Mouse (Mus musculus) spleen, adult 2 months (tissue): Measurements from ENCODE around the gene Zfp148. TPM values are rescaled to one million over a fixed set of nuclear protein-coding genes. Genes with fewer than 3 reads are reported as not detected.

Experiments
- DNase-seq, 2 experiments: peaks; one replicate each; pipeline versions ENCODE4 v3.0.0 to v3.0.0-alpha.2; 2012 to 2021; ENCODE audit warnings: low spot score in 2 of 2, low read depth in 1 of 2
- H3K27ac ChIP-seq: fragments of 200-500 bp; 2 replicates; pipeline ENCODE4 v1.5.1; 2012; ENCODE audit warnings: low read length, inconsistent platforms; ENCODE audit not compliant: insufficient read depth
- H3K27me3 ChIP-seq: fragments of 200-500 bp; 2 replicates; pipeline ENCODE4 v1.6.1; 2012; ENCODE audit warnings: mild to moderate bottlenecking, moderate library complexity, low read length, inconsistent platforms; ENCODE audit not compliant: control insufficient read depth, insufficient read depth
- H3K36me3 ChIP-seq: fragments of 200-500 bp; 2 replicates; pipeline ENCODE4 v1.6.1; 2012; ENCODE audit warnings: mild to moderate bottlenecking, low read length, inconsistent platforms; ENCODE audit not compliant: control insufficient read depth, insufficient read depth
- H3K4me1 ChIP-seq: fragments of 200-500 bp; 2 replicates; pipeline ENCODE4 v1.6.1; 2011; ENCODE audit warnings: inconsistent platforms; ENCODE audit not compliant: control insufficient read depth, insufficient read depth, insufficient read length
- H3K4me3 ChIP-seq: fragments of 200-500 bp; 2 replicates; pipeline ENCODE4 v1.5.1; 2011; ENCODE audit warnings: mild to moderate bottlenecking, inconsistent platforms; ENCODE audit not compliant: insufficient read depth, insufficient read length; ENCODE audit errors: extremely low read depth
- CTCF ChIP-seq: fragments of 200-500 bp; IDR thresholded peaks from 2 replicates; pipeline ENCODE4 v1.5.1; 2011; ENCODE audit warnings: mild to moderate bottlenecking, inconsistent platforms; ENCODE audit not compliant: insufficient read depth, insufficient read length, insufficient replicate concordance; ENCODE audit errors: extremely low read depth
- POLR2A ChIP-seq: fragments of 200-500 bp; IDR thresholded peaks from 2 replicates; pipeline ENCODE4 v1.6.1; 2011; ENCODE audit warnings: low read depth, low read length, inconsistent platforms
- WGBS: fragments of 180-500 bp; shearing (Covaris S2); methylation state at CpG from one replicate; pipeline ENCODE4 v1.1.7; 2018; 5-methylcytosine and 5-hydroxymethylcytosine counted together
- polyA plus RNA-seq: library from polyadenylated mRNA; depleted of rRNA; stranded (reverse); fragments of >200 nt; gene quantifications from 2 replicates; pipeline ENCODE4 v1.2.3, GENCODE M21; 2012

The Zfp148 gene
- polyA plus RNA-seq, 1 experiment: 5.0 TPM

DNA sequence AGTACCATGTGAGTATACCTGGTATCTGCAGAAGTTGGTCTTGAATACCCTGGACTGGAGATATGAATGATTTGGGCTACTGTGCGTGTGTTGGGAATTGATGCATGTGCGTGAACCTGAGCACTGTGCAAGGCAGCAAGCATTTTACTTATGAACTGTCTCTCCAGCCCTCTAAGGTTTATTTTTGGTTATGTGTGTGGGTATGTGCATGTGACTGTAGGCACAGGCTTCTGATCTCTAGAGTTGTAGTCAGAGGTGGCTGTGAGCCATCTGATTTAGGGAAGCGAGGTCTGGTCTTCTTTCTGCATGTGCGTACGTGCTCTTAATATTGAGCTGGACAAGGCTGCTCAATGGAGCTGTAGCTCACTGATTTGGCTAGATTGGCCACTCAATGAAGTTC, 33.6 kb downstream of the Zfp148 start:
- TF ChIP-seq CTCF (no peak), POLR2A (no peak)
- no peaks in the 10 kb centered on the region for H3K36me3 ChIP-seq
- H3K27me3 ChIP-seq: no peaks in the 10 kb centered on the region
- H3K4me1 ChIP-seq: peaks cover 2% of the 10 kb centered on the region; the same call in 1 of the 2 replicates
- H3K4me3 ChIP-seq: no peak overlapping the region
- DNase-seq: no peak
- no peak overlapping the region for H3K27ac ChIP-seq
- WGBS: 67% methylated on average over 5 of the region's 5 CpGs

DNA sequence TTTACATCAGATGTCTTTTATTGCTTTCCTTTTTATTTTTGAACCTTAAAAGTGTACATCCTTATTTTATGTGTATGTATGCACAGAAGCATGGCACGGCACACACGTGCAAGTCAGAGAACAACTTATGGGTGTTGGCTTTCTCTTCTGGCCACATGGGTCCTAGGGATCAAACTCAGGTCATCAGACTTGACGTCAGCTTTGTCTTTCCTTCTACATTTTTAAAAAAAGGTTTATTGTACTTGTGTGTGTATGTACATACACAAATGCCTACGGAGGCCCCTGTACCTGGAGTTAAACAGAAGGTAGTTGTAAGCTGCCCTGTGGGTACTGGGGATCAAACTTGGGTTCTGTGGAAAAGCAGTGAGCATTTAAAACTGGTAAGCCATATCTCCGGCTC, 35.0 kb downstream of the Zfp148 start:
- no peak overlapping the region for H3K4me3 ChIP-seq
- no peaks in the 10 kb centered on the region; the same call in 1 of the 2 replicates for H3K4me1 ChIP-seq
- TF ChIP-seq POLR2A (no peak), CTCF (no peak)
- WGBS: 89% methylated on average over 5 of the region's 5 CpGs
- no peak overlapping the region for H3K27ac ChIP-seq
- H3K27me3 ChIP-seq: no peaks in the 10 kb centered on the region
- no peaks in the 10 kb centered on the region for H3K36me3 ChIP-seq
- DNase-seq: no peak

DNA sequence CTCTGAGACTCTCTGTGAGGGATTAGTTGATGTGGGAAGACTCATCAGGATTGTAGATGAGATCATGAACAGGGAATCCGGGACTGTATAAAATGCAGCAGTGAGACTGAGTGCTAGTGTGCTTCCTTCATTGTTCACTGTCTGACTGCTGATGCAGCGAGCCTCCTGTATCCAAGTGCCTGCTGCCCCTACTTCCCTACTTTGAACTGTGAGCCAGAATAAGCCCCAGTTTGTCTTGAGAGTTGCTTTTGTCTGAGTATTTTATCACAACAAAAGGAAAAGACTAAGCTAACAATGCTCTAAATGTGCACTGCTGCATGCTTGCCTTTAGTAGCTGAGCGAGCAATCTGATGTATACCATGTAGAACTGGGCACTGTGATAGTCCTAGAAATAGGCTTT, 47.7 kb downstream of the Zfp148 start:
- no peaks in the 10 kb centered on the region for H3K4me1 ChIP-seq
- no peaks in the 10 kb centered on the region for H3K27me3 ChIP-seq
- no peak overlapping the region for H3K27ac ChIP-seq
- TF ChIP-seq POLR2A (no peak), CTCF (no peak)
- H3K4me3 ChIP-seq: no peak overlapping the region
- DNase-seq: no peak
- WGBS: 96% methylated on average over 3 of the region's 3 CpGs
- H3K36me3 ChIP-seq: peaks cover 14% of the 10 kb centered on the region

DNA sequence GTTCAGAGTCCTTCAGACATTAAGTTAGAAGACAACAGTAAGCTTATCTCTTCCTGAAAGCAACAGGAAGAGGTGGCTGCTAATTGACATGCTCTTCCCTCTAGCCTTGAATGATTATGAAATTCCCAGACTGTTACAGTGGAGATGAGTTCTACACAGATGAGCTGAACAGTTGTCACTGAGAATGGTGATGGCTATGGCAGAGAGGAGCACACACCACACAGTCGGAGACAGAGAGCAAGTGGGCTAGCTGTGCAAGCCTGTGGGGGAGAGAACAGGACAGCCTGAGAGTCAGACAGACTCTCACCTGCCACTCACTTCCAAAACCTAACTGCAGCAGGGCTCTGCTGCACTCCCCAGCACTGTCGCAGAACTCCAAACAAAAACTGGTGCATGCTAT, 51.0 kb downstream of the Zfp148 start:
- H3K4me3 ChIP-seq: no peak overlapping the region
- WGBS: 89% methylated on average over 2 of the region's 2 CpGs

DNA sequence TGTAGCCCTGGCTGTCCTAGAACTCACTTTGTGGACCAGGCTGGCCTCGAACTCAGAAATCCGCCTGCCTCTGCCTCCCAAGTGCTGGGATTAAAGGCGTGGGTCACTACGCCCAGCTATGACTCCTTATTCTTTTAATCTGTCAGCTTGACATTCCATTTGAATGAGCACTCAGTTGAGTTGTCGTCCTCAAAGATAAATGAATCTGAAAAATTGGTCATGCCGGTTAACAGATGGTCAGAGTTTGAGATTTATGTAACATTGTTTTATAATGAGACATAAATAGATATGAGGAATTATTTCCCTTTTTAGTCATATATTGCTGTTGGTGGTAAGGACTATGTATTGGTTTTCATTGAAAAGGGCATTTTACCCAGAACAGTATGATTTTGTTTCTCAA, 60.4 kb downstream of the Zfp148 start:
- WGBS: 94% methylated on average over 6 of the region's 6 CpGs
- no peaks in the 10 kb centered on the region for H3K4me1 ChIP-seq
- H3K27ac ChIP-seq: no peak overlapping the region
- TF ChIP-seq CTCF: no peak
- TF ChIP-seq POLR2A: no peak
- DNase-seq: no peak
- H3K27me3 ChIP-seq: no peaks in the 10 kb centered on the region
- H3K36me3 ChIP-seq: peaks cover 5% of the 10 kb centered on the region; the same call in 1 of the 2 replicates
- no peak overlapping the region for H3K4me3 ChIP-seq

More for the DNA sequence above, 51.0 kb downstream of the Zfp148 start:
- no peak overlapping the region for H3K27ac ChIP-seq
- H3K4me1 ChIP-seq: no peaks in the 10 kb centered on the region
- peaks cover 19% of the 10 kb centered on the region for H3K36me3 ChIP-seq
- H3K27me3 ChIP-seq: no peaks in the 10 kb centered on the region
- no peak for DNase-seq
- TF ChIP-seq CTCF: no peak
- TF ChIP-seq POLR2A: no peak

DNA sequence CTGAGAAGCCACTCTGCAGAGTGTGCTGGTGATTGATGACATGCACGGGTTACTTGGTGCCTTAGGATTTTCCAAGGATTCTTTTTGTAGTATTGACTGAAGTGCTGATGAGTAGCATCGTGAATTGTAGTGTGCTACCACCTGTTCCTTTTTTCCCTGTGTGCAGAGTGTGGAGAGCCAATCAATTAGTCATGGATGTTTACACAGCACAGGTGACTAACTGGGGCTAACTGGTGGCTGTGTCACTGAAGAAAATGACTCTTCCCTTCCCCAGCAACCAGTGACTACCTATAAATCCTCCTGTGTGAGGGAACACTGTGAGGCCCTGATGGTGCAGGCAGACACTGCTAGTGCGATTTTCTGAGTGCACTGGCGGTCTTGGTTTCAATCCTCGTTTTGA, 66.2 kb downstream of the Zfp148 start:
- no peak for TF ChIP-seq CTCF
- TF ChIP-seq POLR2A: no peak
- Histone ChIP-seq H3K36me3 (peaks cover 1% of the 10 kb centered on the region; the same call in 1 of the 2 replicates), H3K27ac (no peak overlapping the region), H3K4me1 (no peaks in the 10 kb centered on the region), H3K27me3 (no peaks in the 10 kb centered on the region), H3K4me3 (no peak overlapping the region)
- DNase-seq: no peak
- WGBS: 87% methylated on average over 5 of the region's 5 CpGs

DNA sequence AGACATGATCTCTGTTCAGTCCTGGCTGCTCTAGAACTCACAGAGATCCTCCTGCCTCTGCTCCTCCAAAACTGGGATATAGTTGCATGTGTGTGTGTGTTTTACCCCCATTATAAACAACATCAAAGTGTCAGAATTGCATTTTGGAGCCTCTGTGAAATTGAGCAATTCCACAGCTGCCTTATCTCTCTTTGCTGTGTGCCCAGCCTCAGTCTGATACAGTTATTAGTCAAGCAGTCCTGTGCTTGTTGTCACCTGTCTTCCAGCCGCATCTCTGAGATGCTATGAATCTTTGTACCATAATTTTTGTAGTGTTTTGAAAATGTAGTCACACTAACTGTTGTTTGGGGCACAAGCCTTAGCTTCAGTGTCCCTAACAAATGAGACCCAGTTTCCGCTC, 73.2 kb downstream of the Zfp148 start:
- no peak for DNase-seq
- no peaks in the 10 kb centered on the region for H3K27me3 ChIP-seq
- no peak overlapping the region for H3K27ac ChIP-seq
- H3K36me3 ChIP-seq: peaks cover 7% of the 10 kb centered on the region
- H3K4me3 ChIP-seq: no peak overlapping the region
- peaks cover 5% of the 10 kb centered on the region; the same call in 1 of the 2 replicates for H3K4me1 ChIP-seq
- no peak for TF ChIP-seq POLR2A
- TF ChIP-seq CTCF: no peak
- 85% methylated on average over 2 of the region's 2 CpGs for WGBS
